Mouse (Mus musculus) spleen, adult 2 months (tissue): ENCODE results near the gene Slc26a9. TPM values are rescaled to one million over a fixed set of nuclear protein-coding genes. Genes with fewer than 3 reads are reported as not detected.

Source experiments
- DNase-seq, 2 experiments: peaks; one replicate each; pipeline versions ENCODE4 v3.0.0 to v3.0.0-alpha.2; 2012 to 2021; ENCODE audit warnings: low spot score in 2 of 2, low read depth in 1 of 2
- H3K27ac ChIP-seq: fragments of 200-500 bp; 2 replicates; pipeline ENCODE4 v1.5.1; 2012; ENCODE audit warnings: low read length, inconsistent platforms; ENCODE audit not compliant: insufficient read depth
- H3K27me3 ChIP-seq: fragments of 200-500 bp; 2 replicates; pipeline ENCODE4 v1.6.1; 2012; ENCODE audit warnings: mild to moderate bottlenecking, moderate library complexity, low read length, inconsistent platforms; ENCODE audit not compliant: control insufficient read depth, insufficient read depth
- H3K36me3 ChIP-seq: fragments of 200-500 bp; 2 replicates; pipeline ENCODE4 v1.6.1; 2012; ENCODE audit warnings: mild to moderate bottlenecking, low read length, inconsistent platforms; ENCODE audit not compliant: control insufficient read depth, insufficient read depth
- H3K4me1 ChIP-seq: fragments of 200-500 bp; 2 replicates; pipeline ENCODE4 v1.6.1; 2011; ENCODE audit warnings: inconsistent platforms; ENCODE audit not compliant: control insufficient read depth, insufficient read depth, insufficient read length
- H3K4me3 ChIP-seq: fragments of 200-500 bp; 2 replicates; pipeline ENCODE4 v1.5.1; 2011; ENCODE audit warnings: mild to moderate bottlenecking, inconsistent platforms; ENCODE audit not compliant: insufficient read depth, insufficient read length; ENCODE audit errors: extremely low read depth
- CTCF ChIP-seq: fragments of 200-500 bp; IDR thresholded peaks from 2 replicates; pipeline ENCODE4 v1.5.1; 2011; ENCODE audit warnings: mild to moderate bottlenecking, inconsistent platforms; ENCODE audit not compliant: insufficient read depth, insufficient read length, insufficient replicate concordance; ENCODE audit errors: extremely low read depth
- POLR2A ChIP-seq: fragments of 200-500 bp; IDR thresholded peaks from 2 replicates; pipeline ENCODE4 v1.6.1; 2011; ENCODE audit warnings: low read depth, low read length, inconsistent platforms
- WGBS: fragments of 180-500 bp; shearing (Covaris S2); methylation state at CpG from one replicate; pipeline ENCODE4 v1.1.7; 2018; 5-methylcytosine and 5-hydroxymethylcytosine counted together
- polyA plus RNA-seq: library from polyadenylated mRNA; depleted of rRNA; stranded (reverse); fragments of >200 nt; gene quantifications from 2 replicates; pipeline ENCODE4 v1.2.3, GENCODE M21; 2012

Gene Slc26a9
- polyA plus RNA-seq, 1 experiment = 0.14 TPM

- WGBS = 84% methylated on average over 6 of the region's 6 CpGs
- no peaks in the 10 kb centered on the region for H3K36me3 ChIP-seq
- DNase-seq = no peak
- TF ChIP-seq POLR2A (no peak), CTCF (no peak)
- no peaks in the 10 kb centered on the region for H3K27me3 ChIP-seq
- no peak overlapping the region for H3K4me3 ChIP-seq
- no peaks in the 10 kb centered on the region for H3K4me1 ChIP-seq
- no peak overlapping the region for H3K27ac ChIP-seq
Observed at GRCm38 (mm10) chr1:131734657-131735273, 9.1 kb upstream of the Slc26a9 start.

DNA sequence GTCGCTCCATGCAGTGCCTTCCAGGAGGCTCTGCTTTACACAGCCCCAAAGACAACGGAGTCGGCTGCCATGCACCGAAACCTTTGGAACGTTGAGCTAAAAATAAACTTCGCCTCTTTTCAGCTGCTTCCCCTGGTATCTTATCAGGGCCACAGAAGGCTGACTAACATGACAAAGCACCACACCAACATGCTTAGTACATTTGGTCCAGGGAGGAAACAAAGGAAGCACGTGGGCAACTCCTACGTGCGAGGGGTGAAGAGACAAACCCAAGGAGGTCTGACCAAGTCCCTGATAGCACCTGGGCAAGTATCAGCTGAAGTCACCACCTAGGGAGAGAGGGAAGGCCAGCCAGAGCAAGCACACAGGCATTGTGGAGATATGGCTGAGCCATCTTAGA lies 7.3 kb upstream of the Slc26a9 start:
- H3K4me1 ChIP-seq = no peaks in the 10 kb centered on the region
- no peak for TF ChIP-seq POLR2A
- TF ChIP-seq CTCF = no peak

DNA sequence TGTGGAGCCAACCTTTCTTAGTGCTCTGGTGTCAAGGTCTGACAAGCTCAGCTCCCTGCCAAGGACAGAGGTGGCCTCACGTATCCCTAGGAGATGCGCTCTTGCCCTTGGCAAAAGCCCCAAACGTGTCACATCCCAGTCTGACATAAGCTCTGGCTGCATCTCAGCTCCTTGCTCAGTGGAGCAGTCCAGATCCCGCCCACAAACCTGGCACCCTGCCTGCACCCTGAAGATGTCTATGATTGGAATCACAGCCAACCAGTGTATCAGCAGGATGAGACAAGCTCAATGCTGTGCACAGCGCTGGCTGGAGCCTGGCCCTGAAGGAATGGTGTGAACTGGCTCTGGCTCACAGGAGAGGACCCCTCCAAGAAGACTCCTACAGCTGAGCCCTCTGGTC lies 6.6 kb upstream of the Slc26a9 start:
- 55% methylated on average over 5 of the region's 5 CpGs for WGBS
- DNase-seq = peak in 1 of 2 experiments; percentile 6

More for the DNA sequence above, 7.3 kb upstream of the Slc26a9 start:
- H3K36me3 ChIP-seq = no peaks in the 10 kb centered on the region
- H3K27me3 ChIP-seq = no peaks in the 10 kb centered on the region
- no peak overlapping the region for H3K27ac ChIP-seq
- WGBS = 15% methylated on average over 9 of the region's 9 CpGs
- no peak overlapping the region for H3K4me3 ChIP-seq
- DNase-seq = no peak

GRCm38 (mm10) chr1:131738760-131739159 lies 5.1 kb upstream of the Slc26a9 start:
- Histone ChIP-seq H3K4me1 (no peaks in the 10 kb centered on the region), H3K36me3 (no peaks in the 10 kb centered on the region), H3K27me3 (no peaks in the 10 kb centered on the region), H3K27ac (no peak overlapping the region), H3K4me3 (no peak overlapping the region)
- WGBS = 17% methylated on average over 1 of the region's 1 CpGs
- no peak for DNase-seq
- TF ChIP-seq CTCF (no peak), POLR2A (no peak)

More for the DNA sequence above, 6.6 kb upstream of the Slc26a9 start:
- H3K4me1 ChIP-seq = no peaks in the 10 kb centered on the region
- no peaks in the 10 kb centered on the region for H3K36me3 ChIP-seq
- TF ChIP-seq CTCF = no peak
- TF ChIP-seq POLR2A = no peak
- no peaks in the 10 kb centered on the region for H3K27me3 ChIP-seq
- H3K27ac ChIP-seq = no peak overlapping the region
- H3K4me3 ChIP-seq = no peak overlapping the region

DNA sequence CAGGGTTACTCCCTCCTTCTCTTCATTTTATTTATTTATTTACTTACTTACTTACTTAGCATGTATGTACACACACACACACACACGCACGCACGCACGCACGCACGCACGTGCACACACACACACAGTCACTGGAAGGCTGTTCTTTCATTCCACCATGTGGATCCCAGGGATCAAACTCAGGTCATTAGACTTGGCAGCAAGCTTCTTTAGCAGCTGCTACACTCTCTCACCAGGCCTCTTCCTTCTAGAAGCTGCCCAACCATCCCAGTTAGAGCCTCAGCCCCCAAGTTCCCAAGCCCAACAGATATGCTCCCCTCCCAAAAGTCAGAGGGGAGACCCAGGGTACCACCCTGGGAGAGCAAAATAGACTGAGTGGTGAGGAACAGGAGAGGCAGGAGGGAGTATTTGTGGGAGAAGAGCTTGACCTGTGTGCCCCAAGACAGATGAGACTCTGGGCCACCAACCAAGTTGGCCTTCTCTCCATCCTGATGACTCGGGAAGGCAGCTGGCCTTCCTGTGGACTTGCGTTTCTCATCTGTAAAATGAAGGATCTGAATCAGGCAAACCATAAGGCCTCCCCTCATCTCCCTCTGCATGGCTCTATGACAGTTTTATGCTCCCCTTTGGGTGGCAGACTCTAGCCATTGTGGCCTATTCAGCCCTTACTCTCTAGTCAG lies 4.2 kb upstream of the Slc26a9 start:
- Histone ChIP-seq H3K4me3 (no peak overlapping the region), H3K4me1 (no peaks in the 10 kb centered on the region), H3K36me3 (no peaks in the 10 kb centered on the region), H3K27me3 (no peaks in the 10 kb centered on the region), H3K27ac (no peak overlapping the region)
- 95% methylated on average over 9 of the region's 9 CpGs for WGBS
- DNase-seq = no peak
- TF ChIP-seq CTCF (no peak), POLR2A (no peak)

GRCm38 (mm10) chr1:131745391-131745790 lies 1.6 kb downstream of the Slc26a9 start:
- H3K4me1 ChIP-seq = no peaks in the 10 kb centered on the region
- no peaks in the 10 kb centered on the region for H3K27me3 ChIP-seq
- 85% methylated on average over 5 of the region's 5 CpGs for WGBS
- no peak for DNase-seq
- no peak for TF ChIP-seq CTCF
- TF ChIP-seq POLR2A = no peak
- H3K36me3 ChIP-seq = no peaks in the 10 kb centered on the region
- no peak overlapping the region for H3K4me3 ChIP-seq
- H3K27ac ChIP-seq = no peak overlapping the region

GRCm38 (mm10) chr1:131747761-131748160 lies 3.9 kb downstream of the Slc26a9 start:
- H3K36me3 ChIP-seq = no peaks in the 10 kb centered on the region
- no peak for TF ChIP-seq POLR2A
- TF ChIP-seq CTCF = no peak
- no peak for DNase-seq
- no peaks in the 10 kb centered on the region for H3K27me3 ChIP-seq
- no peak overlapping the region for H3K27ac ChIP-seq
- no peak overlapping the region for H3K4me3 ChIP-seq
- no peaks in the 10 kb centered on the region for H3K4me1 ChIP-seq
- 78% methylated on average over 2 of the region's 2 CpGs for WGBS
